Comparison of ENCODE assay signal across 18 mouse cellular contexts in the genomic region with DNA sequence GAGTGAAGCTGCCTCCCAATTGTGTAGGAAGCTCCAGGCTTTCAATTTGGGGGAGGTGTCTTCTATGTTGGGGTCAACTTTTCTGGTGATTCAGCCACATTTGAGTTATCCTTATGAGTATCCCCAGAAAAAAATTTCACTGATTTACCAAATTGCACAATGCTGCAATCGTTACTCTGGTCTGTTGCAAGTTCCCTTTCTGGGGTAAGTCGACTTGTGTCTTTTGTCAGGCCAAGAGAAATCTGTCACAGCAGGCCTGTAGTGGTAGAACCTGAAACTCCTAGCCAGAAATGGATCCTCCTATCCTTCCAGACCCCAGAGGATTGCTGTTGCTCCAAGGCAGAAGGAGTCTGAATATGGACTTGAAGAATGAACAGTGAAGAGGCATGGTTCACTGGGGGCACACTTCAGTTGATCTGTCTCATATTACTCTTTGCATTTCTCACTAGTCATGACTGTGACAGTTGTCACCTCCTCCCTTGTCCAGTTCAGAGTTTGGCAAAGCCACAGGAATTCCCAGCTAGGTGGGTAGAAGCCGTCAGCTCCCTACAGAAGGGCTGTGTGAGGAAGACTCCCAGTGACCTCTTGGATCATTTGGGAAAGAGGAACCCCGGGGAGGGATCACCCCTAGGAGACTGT.
A peak's percentile ranks its signal among the peaks of the same experiment; 100 is the strongest.
DNase-seq lines count a peak whose midpoint lies in the region; ATAC-seq lines count a peak whose summit lies in the region.
"Had no signal": no experiment of that assay in that cellular context is flagged by ENCODE, and none has a peak within 500 bp of the region (broad histone marks: within the 10 kb centered on the region; RNA-seq: fewer than 3 reads in every experiment).

No protein-coding gene starts in this region.

- no peaks in the 10 kb centered on the region for H3K4me1 ChIP-seq in hindbrain, embryonic 16.5 days (ENCODE audit: control insufficient read depth, insufficient read depth, low read depth, low read length)
- H3K4me1 ChIP-seq in hindbrain, embryonic 13.5 days (replicated peaks): no peaks in the 10 kb centered on the region
- H3K4me1 ChIP-seq: embryonic facial prominence, embryonic 10.5 days; heart, embryonic 13.5 days; midbrain, embryonic 12.5 days had no signal

- H3K36me3 ChIP-seq in hindbrain, embryonic 16.5 days (ENCODE audit: control insufficient read depth, insufficient read depth, low read length): no peaks in the 10 kb centered on the region
- H3K36me3 ChIP-seq in hindbrain, embryonic 13.5 days: no peaks in the 10 kb centered on the region
- H3K36me3 ChIP-seq: embryonic facial prominence, embryonic 10.5 days; heart, embryonic 13.5 days; midbrain, embryonic 12.5 days had no signal

- H3K9ac ChIP-seq in hindbrain, embryonic 16.5 days (ENCODE audit: low read depth, low read length): no peak overlapping the region
- H3K9ac ChIP-seq in hindbrain, embryonic 13.5 days: no peak overlapping the region
- H3K9ac ChIP-seq: heart, embryonic 13.5 days; midbrain, embryonic 12.5 days had no signal

- 85% methylated on average over 4 of the region's 4 CpGs for WGBS in hindbrain, embryonic 16.5 days
- WGBS in hindbrain, embryonic 13.5 days: 84% methylated on average over 4 of the region's 4 CpGs

- H3K4me3 ChIP-seq in hindbrain, embryonic 16.5 days (ENCODE audit: low read length): no peak overlapping the region
- no peak overlapping the region for H3K4me3 ChIP-seq in hindbrain, embryonic 13.5 days
- H3K4me3 ChIP-seq: embryonic facial prominence, embryonic 10.5 days; heart, embryonic 13.5 days; midbrain, embryonic 12.5 days had no signal

- no peak overlapping the region for H3K4me2 ChIP-seq in hindbrain, embryonic 16.5 days (ENCODE audit: low read length)
- no peak overlapping the region for H3K4me2 ChIP-seq in hindbrain, embryonic 13.5 days
- H3K4me2 ChIP-seq: heart, embryonic 13.5 days; midbrain, embryonic 12.5 days had no signal

- peak; percentile 33 for DNase-seq in lung, postnatal 36 days
- no peak for DNase-seq in lung, postnatal 4 days
- DNase-seq in left cerebral cortex, adult 9 months (ENCODE audit: low spot score in 2 of 2): no peak
- DNase-seq in urinary bladder, adult 2 months (ENCODE audit: low spot score): no peak
- DNase-seq: adrenal gland, postnatal 14 days; gastrocnemius, postnatal 10 days; heart, postnatal 14 days; kidney, adult 18-20 months; kidney, postnatal 14 days; right cerebral cortex, postnatal 14 days had no signal

- 0 out of 2 replicates have a peak, but pooled peaks have one; percentile 9 for ATAC-seq in hindbrain, embryonic 16.5 days
- ATAC-seq in hindbrain, embryonic 13.5 days (ENCODE audit: low FRiP score): no peak
- ATAC-seq in common myeloid progenitor, adult 5-6 weeks (replicated peaks; ENCODE audit: low read depth, poor library complexity, severe bottlenecking): peak; percentile 74
- peak; percentile 81 for ATAC-seq in neutrophil, adult 5-6 weeks (ENCODE audit: extremely low read depth, insufficient number of reproducible peaks, low FRiP score, poor library complexity, severe bottlenecking)
- ATAC-seq: forebrain, embryonic 16.5 days had no signal

- H3K27me3 ChIP-seq in hindbrain, embryonic 16.5 days (replicated peaks; ENCODE audit: control insufficient read depth, insufficient read depth, low read length): no peaks in the 10 kb centered on the region
- H3K27me3 ChIP-seq in hindbrain, embryonic 13.5 days: no peaks in the 10 kb centered on the region
- H3K27me3 ChIP-seq: heart, embryonic 13.5 days; midbrain, embryonic 12.5 days had no signal

- no peaks in the 10 kb centered on the region for H3K9me3 ChIP-seq in hindbrain, embryonic 16.5 days (ENCODE audit: control insufficient read depth, low read length)
- no peaks in the 10 kb centered on the region for H3K9me3 ChIP-seq in hindbrain, embryonic 13.5 days
- H3K9me3 ChIP-seq: embryonic facial prominence, embryonic 10.5 days; heart, embryonic 13.5 days; midbrain, embryonic 12.5 days had no signal

- no peak overlapping the region for H3K27ac ChIP-seq in hindbrain, embryonic 16.5 days (ENCODE audit: low read depth, low read length)
- no peak overlapping the region for H3K27ac ChIP-seq in hindbrain, embryonic 13.5 days
- H3K27ac ChIP-seq: embryonic facial prominence, embryonic 10.5 days; heart, embryonic 13.5 days; midbrain, embryonic 12.5 days had no signal
